Mouse (Mus musculus): ENCODE measurements around the gene Cd300e. TPM values are rescaled to one million over a fixed set of nuclear protein-coding genes. Genes with fewer than 3 reads are reported as not detected.

The Cd300e gene
- total RNA-seq, 2 experiments from 2014 or later, result not detected

Other genes starting within 250 kb of the Cd300e start
- 1 to 10 TPM; 3.6 to 5.1 TPM for gene Gprc5c, start 211.0 kb downstream of the Cd300e start, total RNA-seq (2021)
- gene Cd300a, start 172.1 kb downstream of the Cd300e start, total RNA-seq (2021), result under 1 TPM; 0.40 to 0.56 TPM
- not detected for gene Cd300lb, start 127.8 kb downstream of the Cd300e start, total RNA-seq (2021)
- not detected for gene Cd300c, start 93.0 kb downstream of the Cd300e start, total RNA-seq (2021)
- gene Cd300ld, start 72.3 kb downstream of the Cd300e start, total RNA-seq (2021), result under 1 TPM in 1 of 2 experiments, not detected in 1; 0.20 TPM
- 1 to 10 TPM; 3.3 to 3.7 TPM for gene Cd300c2, start 60.3 kb downstream of the Cd300e start, total RNA-seq (2021)
- not detected for gene Cd300ld2, start 46.0 kb downstream of the Cd300e start, total RNA-seq (2021)
- 1 to 10 TPM in 1 of 2 experiments, under 1 TPM in 1; 0.60 to 2.3 TPM for gene Cd300ld4, start 35.2 kb downstream of the Cd300e start, total RNA-seq (2021)
- 1 to 10 TPM in 1 of 2 experiments, not detected in 1; 1.8 TPM for gene Cd300ld5, start 24.4 kb downstream of the Cd300e start, total RNA-seq (2021)
- gene Cd300ld3, start 13.8 kb downstream of the Cd300e start, total RNA-seq (2021), result not detected
- gene Rab37, start 29.3 kb upstream of the Cd300e start, total RNA-seq (2021), result 1 to 10 TPM; 2.3 to 2.7 TPM
- under 1 TPM; 0.22 to 0.58 TPM for gene Cd300lf, start 71.8 kb upstream of the Cd300e start, total RNA-seq (2021)
- gene Slc9a3r1, start 101.2 kb upstream of the Cd300e start, total RNA-seq (2021), result 10 to 100 TPM; 72.1 to 73.7 TPM
- 10 to 100 TPM; 16.7 to 19.1 TPM for gene Tmem104, start 125.3 kb upstream of the Cd300e start, total RNA-seq (2021)
- 10 to 100 TPM; 21.7 to 24.1 TPM for gene Nat9, start 125.7 kb upstream of the Cd300e start, total RNA-seq (2021)
- 10 to 100 TPM; 43.5 to 50.9 TPM for gene Grin2c, start 205.1 kb upstream of the Cd300e start, total RNA-seq (2021)
- 10 to 100 TPM; 20.9 to 24.2 TPM for gene Fdxr, start 214.9 kb upstream of the Cd300e start, total RNA-seq (2021)
- gene Fads6, start 235.5 kb upstream of the Cd300e start, total RNA-seq (2021), result 10 to 100 TPM; 12.9 to 13.7 TPM
- under 1 TPM in 1 of 2 experiments, not detected in 1; 0.52 TPM for gene Otop2, start 245.0 kb upstream of the Cd300e start, total RNA-seq (2021)

All from layer of hippocampus, postnatal 36 days (tissue).